Mouse (Mus musculus) heart, adult 8-10 months (tissue): Measurements from ENCODE around the gene Helt. TPM values are rescaled to one million over a fixed set of nuclear protein-coding genes. Genes with fewer than 3 reads are reported as not detected.
A peak's percentile ranks its signal among the peaks of the same experiment; 100 is the strongest.

Experiments used
- DNase-seq: peaks from one replicate; pipeline ENCODE4 v3.0.0; 2022; ENCODE audit warnings: low spot score
- total RNA-seq, 4 experiments: library from RNA; stranded (reverse); gene quantifications; 2 replicates each; pipeline ENCODE4 v1.2.4; 2022

Helt gene
- total RNA-seq = 1 to 10 TPM in 3 of 4 experiments, under 1 TPM in 1; 0.92 to 4.2 (median 3.3) TPM

- DNase-seq = peak; percentile 8
These were observed at the start of gene Helt for GRCm38 (mm10) chr8:46294181-46294892. Gene Helt, minus strand, starts transcription at chr8:46294671.

GRCm38 (mm10) chr8:46342272-46342671, 47.8 kb upstream of the Helt start:
- DNase-seq = no peak

- no peak for DNase-seq
These were observed 46.2 kb upstream of the Helt start for GRCm38 (mm10) chr8:46340381-46341273.

- DNase-seq = no peak
These were observed 44.8 kb upstream of the Helt start for GRCm38 (mm10) chr8:46339317-46339716.

- no peak for DNase-seq
These were observed 41.9 kb upstream of the Helt start for GRCm38 (mm10) chr8:46336351-46336750.

- no peak for DNase-seq
These were observed 38.1 kb upstream of the Helt start for GRCm38 (mm10) chr8:46332389-46333061.

GRCm38 (mm10) chr8:46331801-46332200, 37.3 kb upstream of the Helt start:
- DNase-seq = no peak

GRCm38 (mm10) chr8:46329396-46329795, 34.9 kb upstream of the Helt start:
- no peak for DNase-seq

GRCm38 (mm10) chr8:46327284-46327683, 32.8 kb upstream of the Helt start:
- DNase-seq = no peak

- no peak for DNase-seq
These were observed 32.2 kb upstream of the Helt start for GRCm38 (mm10) chr8:46326715-46327114.

- no peak for DNase-seq
These were observed 30.2 kb upstream of the Helt start for GRCm38 (mm10) chr8:46324676-46325075.

GRCm38 (mm10) chr8:46323672-46324191, 29.3 kb upstream of the Helt start:
- DNase-seq = no peak

GRCm38 (mm10) chr8:46322833-46323232, 28.4 kb upstream of the Helt start:
- no peak for DNase-seq

- DNase-seq = no peak
These were observed 27.9 kb upstream of the Helt start for GRCm38 (mm10) chr8:46322421-46322820.

- no peak for DNase-seq
These were observed 24.3 kb upstream of the Helt start for GRCm38 (mm10) chr8:46318802-46319201.

GRCm38 (mm10) chr8:46317161-46317560, 22.7 kb upstream of the Helt start:
- DNase-seq = no peak

GRCm38 (mm10) chr8:46313798-46314197, 19.3 kb upstream of the Helt start:
- no peak for DNase-seq

- peak; percentile 74 for DNase-seq
These were observed 16.7 kb upstream of the Helt start for GRCm38 (mm10) chr8:46311159-46311558.

GRCm38 (mm10) chr8:46308189-46308588, 13.7 kb upstream of the Helt start:
- no peak for DNase-seq

- DNase-seq = peak; percentile 66
These were observed 11.4 kb upstream of the Helt start for GRCm38 (mm10) chr8:46305733-46306349.

GRCm38 (mm10) chr8:46302121-46302520, 7.7 kb upstream of the Helt start:
- no peak for DNase-seq
